Mouse (Mus musculus): ENCODE measurements at regions not wholly inside any gene's neighbourhood (a gene's known extent, or its start where the extent isn't known, plus 50 kb on each side); places are given as distances from the start of the nearest gene placed in this dataset.

DNA sequence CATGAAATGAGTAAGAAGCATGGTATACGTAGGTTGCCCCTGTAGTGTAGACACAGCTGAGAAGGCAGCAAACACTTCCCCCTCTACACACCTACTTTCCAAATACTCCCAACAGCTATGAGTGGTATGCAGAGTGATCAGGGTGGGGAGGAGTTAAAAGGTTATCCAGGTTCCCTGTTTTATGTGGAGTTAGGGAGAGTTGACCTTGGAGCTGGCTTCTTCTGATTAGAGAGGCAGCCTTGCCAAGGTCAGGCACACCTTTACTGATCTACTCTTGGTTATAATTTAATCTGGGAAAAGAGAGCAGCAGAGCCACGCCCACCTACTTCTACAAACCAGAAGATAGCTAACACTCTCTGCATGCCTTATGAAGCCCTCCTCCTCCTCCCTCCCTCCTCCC, 106.7 kb upstream of the Magi1 start:
- Histone ChIP-seq H3K27me3 (no peaks in the 10 kb centered on the region), H3K36me3 (no peaks in the 10 kb centered on the region), H3K4me2 (replicated peaks) (no peak overlapping the region), H3K27ac (no peak overlapping the region), H3K4me3 (replicated peaks) (no peak overlapping the region), H3K9me3 (no peaks in the 10 kb centered on the region), H3K9ac (replicated peaks) (no peak overlapping the region), H3K4me1 (replicated peaks) (no peaks in the 10 kb centered on the region)
- no peak for ATAC-seq
- WGBS: 87% methylated on average over 2 of the region's 2 CpGs

DNA sequence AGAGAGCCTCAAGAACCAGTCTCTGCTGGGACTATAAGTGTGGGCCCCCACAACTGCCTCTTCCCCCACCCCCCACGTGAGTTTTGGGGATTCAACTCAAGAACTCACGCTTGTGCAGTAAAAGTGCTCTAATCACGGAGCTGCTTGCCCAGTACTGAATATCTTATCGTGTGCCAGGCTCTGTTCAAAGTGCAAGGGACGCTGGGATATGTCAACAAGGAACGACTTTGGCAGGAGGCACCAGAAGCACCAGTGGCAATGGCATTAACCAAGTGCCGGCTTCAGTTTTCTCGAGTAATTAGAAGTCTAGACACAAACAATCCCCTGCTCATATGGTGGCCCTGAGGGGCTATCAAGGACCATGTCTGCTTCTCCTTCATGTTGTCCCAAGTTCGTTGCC, 106.0 kb upstream of the Magi1 start:
- Histone ChIP-seq H3K4me1 (replicated peaks) (no peaks in the 10 kb centered on the region), H3K27ac (no peak overlapping the region), H3K4me3 (replicated peaks) (no peak overlapping the region), H3K36me3 (no peaks in the 10 kb centered on the region), H3K9ac (replicated peaks) (no peak overlapping the region), H3K27me3 (no peaks in the 10 kb centered on the region), H3K9me3 (no peaks in the 10 kb centered on the region), H3K4me2 (replicated peaks) (no peak overlapping the region)
- 83% methylated on average over 9 of the region's 9 CpGs for WGBS
- no peak for ATAC-seq

DNA sequence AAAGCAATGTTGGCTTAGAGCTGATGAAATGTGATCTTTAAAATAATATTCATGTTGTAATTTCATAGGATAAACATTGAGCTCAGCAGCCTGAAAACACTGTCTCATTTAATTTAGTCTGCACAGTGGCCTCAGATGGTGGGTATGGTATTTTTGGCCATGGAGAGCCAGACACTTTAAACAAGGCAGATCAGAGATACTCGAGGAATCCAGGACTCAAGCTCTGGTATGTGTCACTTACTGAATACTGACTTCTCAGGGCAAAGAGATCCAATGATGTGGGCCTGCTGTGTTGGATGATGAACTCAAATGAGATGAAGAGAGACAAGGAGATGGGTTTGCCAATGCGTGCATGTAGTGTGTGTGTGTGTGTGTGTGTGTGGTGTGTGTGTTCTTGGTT, 103.9 kb upstream of the Magi1 start:
- Histone ChIP-seq H3K4me1 (replicated peaks) (no peaks in the 10 kb centered on the region), H3K27me3 (no peaks in the 10 kb centered on the region), H3K9me3 (no peaks in the 10 kb centered on the region), H3K27ac (no peak overlapping the region), H3K9ac (replicated peaks) (no peak overlapping the region), H3K36me3 (no peaks in the 10 kb centered on the region), H3K4me2 (replicated peaks) (no peak overlapping the region), H3K4me3 (replicated peaks) (no peak overlapping the region)
- 83% methylated on average over 2 of the region's 2 CpGs for WGBS
- no peak for ATAC-seq

DNA sequence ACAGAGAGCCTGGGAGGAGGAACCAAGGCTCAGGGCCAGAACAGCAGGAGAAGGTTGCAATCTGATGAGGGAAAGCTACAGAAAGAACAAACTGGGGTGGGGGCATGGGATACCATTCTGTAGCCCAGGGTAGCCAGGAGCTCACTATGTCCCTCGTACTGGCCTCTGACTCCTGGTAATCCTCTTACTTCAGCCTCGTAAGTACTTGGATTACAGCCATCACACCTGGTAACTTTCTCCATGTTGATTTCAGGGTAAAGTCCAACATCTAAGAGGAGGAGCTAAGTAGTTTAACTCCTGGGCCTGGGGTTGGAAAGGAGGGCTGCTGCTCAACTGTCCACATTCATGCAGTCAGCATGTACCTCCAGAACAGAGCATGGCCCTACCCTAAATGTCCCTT, 101.8 kb upstream of the Magi1 start:
- no peaks in the 10 kb centered on the region for H3K4me1 ChIP-seq (replicated peaks)
- no peak overlapping the region for H3K9ac ChIP-seq (replicated peaks)
- 54% methylated on average over 2 of the region's 2 CpGs for WGBS
- no peaks in the 10 kb centered on the region for H3K27me3 ChIP-seq
- no peak overlapping the region for H3K4me2 ChIP-seq (replicated peaks)
- ATAC-seq: no peak
- H3K4me3 ChIP-seq (replicated peaks): no peak overlapping the region
- H3K9me3 ChIP-seq: no peaks in the 10 kb centered on the region
- H3K36me3 ChIP-seq: no peaks in the 10 kb centered on the region
- no peak overlapping the region for H3K27ac ChIP-seq

DNA sequence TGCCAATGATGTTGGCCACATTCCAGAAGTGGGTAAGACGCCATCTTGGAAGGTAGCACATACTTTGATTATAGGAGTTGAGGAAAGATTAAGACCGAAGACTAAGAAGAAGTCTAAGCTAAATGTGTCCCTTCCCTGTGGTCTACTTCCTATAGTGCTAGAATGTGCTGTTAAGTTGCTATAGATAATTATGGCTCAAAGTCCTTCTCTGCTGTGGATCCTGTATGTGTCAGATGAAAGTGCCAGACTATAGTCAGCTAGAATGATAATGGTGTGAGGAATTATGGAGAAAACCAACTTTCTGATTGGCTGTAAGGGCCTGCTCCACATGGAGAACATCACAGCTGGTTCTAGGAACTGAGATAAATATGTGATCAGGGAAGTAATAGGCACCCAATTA, 86.3 kb upstream of the Magi1 start:
- Histone ChIP-seq H3K4me3 (replicated peaks) (no peak overlapping the region), H3K36me3 (no peaks in the 10 kb centered on the region), H3K4me1 (replicated peaks) (no peaks in the 10 kb centered on the region), H3K4me2 (replicated peaks) (no peak overlapping the region), H3K27me3 (no peaks in the 10 kb centered on the region), H3K27ac (no peak overlapping the region), H3K9ac (replicated peaks) (no peak overlapping the region), H3K9me3 (no peaks in the 10 kb centered on the region)
- ATAC-seq: no peak
- 89% methylated on average over 2 of the region's 2 CpGs for WGBS

DNA sequence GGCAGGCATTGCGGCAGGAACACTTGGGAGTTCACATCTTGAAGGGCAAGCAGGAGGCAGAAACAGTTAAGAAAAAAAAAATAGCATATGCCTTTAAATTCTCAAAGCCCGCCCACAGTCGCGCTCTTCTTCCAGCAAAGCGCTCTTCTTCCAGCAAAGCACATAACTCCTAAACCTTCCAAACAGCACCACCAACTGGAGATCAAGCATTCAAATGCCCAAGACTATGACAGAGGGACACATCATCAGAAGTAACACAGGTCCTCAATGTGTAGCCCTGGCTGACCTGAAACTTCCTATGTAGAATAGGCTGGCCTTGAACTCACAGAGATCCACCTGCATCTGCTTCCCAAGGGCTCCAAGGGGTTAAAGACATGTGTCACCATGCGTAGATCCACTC, 80.2 kb upstream of the Magi1 start:
- ATAC-seq: no peak
- Histone ChIP-seq H3K4me1 (replicated peaks) (no peaks in the 10 kb centered on the region), H3K9me3 (no peaks in the 10 kb centered on the region), H3K36me3 (no peaks in the 10 kb centered on the region), H3K9ac (replicated peaks) (no peak overlapping the region), H3K27ac (no peak overlapping the region), H3K4me3 (replicated peaks) (no peak overlapping the region), H3K4me2 (replicated peaks) (no peak overlapping the region), H3K27me3 (no peaks in the 10 kb centered on the region)
- 90% methylated on average over 6 of the region's 6 CpGs for WGBS

DNA sequence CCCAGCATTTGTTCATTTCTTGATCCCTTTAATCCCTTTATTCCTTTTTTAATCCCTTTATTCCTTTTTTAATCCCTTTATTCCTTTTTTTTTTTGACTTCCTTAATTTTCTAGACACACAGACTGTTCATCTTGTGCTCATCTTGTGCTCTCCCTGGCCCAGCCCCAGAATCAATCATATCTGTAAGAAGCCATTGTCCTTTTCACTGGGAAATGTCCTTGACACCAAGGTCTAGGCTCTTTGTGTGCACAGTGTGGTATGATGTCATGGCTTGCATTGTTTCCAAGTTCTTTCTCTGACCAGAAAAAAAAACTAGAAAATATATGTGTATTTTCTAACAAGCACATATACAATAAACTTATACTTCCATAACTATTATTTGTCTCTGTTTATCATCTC, 78.9 kb upstream of the Magi1 start:
- no peaks in the 10 kb centered on the region for H3K4me1 ChIP-seq (replicated peaks)
- no peak overlapping the region for H3K4me2 ChIP-seq (replicated peaks)
- no peak overlapping the region for H3K9ac ChIP-seq (replicated peaks)
- ATAC-seq: no peak
- H3K27me3 ChIP-seq: no peaks in the 10 kb centered on the region
- H3K9me3 ChIP-seq: no peaks in the 10 kb centered on the region
- H3K27ac ChIP-seq: no peak overlapping the region
- H3K4me3 ChIP-seq (replicated peaks): no peak overlapping the region
- no peaks in the 10 kb centered on the region for H3K36me3 ChIP-seq

DNA sequence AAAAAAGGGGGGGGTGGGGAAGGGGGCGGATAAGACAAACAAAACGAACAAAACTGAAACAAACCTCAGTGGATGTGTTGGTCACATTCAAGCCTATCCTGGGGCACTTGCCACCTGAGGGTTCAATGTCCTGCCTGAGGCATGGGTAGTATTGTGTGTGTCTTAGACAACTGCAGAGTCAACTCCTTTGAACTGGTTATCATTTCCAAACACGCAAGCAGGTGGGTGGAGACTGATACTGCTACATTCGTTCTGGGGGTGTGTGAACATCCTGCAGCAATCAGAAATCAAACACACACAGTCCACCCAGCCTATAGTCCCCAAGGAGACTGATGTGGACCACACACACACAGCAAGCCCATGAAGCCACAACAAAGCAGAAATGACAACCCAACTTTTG, 73.9 kb upstream of the Magi1 start:
- H3K4me3 ChIP-seq (replicated peaks): no peak overlapping the region
- no peaks in the 10 kb centered on the region for H3K27me3 ChIP-seq
- no peaks in the 10 kb centered on the region for H3K36me3 ChIP-seq
- H3K4me2 ChIP-seq (replicated peaks): no peak overlapping the region
- no peak overlapping the region for H3K9ac ChIP-seq (replicated peaks)
- no peaks in the 10 kb centered on the region for H3K4me1 ChIP-seq (replicated peaks)
- H3K27ac ChIP-seq: no peak overlapping the region
- WGBS: 77% methylated on average over 4 of the region's 4 CpGs
- no peak for ATAC-seq
- no peaks in the 10 kb centered on the region for H3K9me3 ChIP-seq

DNA sequence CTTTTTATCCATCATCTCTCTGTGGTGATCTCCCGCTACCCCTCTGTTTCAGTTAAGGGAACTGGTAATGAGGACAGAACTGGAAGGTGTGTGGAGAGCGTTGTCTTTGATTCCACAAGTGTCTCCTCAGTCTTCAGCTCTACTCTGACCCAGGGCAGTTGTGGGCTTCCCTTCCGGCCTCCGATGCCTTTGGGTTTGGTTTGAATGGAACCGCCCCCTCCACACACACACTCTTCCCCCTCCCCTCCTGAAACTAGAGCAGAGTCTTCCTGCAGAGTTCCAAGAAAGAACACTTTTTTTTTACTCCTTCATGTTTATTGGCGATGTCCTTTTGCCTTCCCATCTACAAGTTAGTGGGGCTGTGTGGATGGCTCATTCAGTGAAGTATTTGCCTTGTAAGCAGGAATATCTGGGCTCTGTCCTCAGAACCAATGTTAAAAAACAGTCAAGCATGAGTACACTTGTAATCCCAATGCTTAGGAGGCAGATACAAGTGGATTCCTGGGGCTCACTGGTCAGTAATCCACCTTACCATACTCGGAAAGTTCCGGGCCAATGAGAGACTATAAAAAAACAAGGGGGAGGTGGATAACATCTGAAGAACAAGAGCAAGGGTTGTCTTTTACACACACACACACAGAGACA, 70.9 kb upstream of the Magi1 start:
- Histone ChIP-seq H3K4me3 (replicated peaks) (no peak overlapping the region), H3K27me3 (no peaks in the 10 kb centered on the region), H3K9me3 (no peaks in the 10 kb centered on the region), H3K9ac (replicated peaks) (no peak overlapping the region), H3K4me1 (replicated peaks) (no peaks in the 10 kb centered on the region), H3K27ac (no peak overlapping the region), H3K4me2 (replicated peaks) (no peak overlapping the region), H3K36me3 (no peaks in the 10 kb centered on the region)
- 41% methylated on average over 8 of the region's 8 CpGs for WGBS
- no peak for ATAC-seq

DNA sequence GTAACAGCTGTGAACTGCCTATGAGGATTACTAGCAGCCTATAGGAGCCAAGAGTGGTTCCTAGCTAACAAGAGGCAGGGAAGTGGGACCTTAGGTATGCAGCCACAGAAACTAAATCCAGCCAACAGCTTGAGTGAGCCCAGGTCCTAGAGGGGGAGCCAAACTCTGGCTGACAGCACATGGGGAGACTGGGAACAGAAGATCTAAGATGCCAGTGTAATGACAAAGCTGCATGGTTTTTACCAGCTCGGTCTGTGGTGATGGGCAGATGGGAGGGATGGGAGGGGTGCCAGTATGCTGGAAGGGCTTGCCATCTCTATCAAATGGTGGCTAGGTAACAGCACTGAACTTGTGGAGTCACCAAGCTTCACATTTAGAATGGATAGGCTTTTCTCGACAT, 60.6 kb upstream of the Magi1 start:
- no peak for ATAC-seq
- no peaks in the 10 kb centered on the region for H3K27me3 ChIP-seq
- H3K4me2 ChIP-seq (replicated peaks): no peak overlapping the region
- no peak overlapping the region for H3K9ac ChIP-seq (replicated peaks)
- WGBS: 80% methylated on average over 2 of the region's 2 CpGs
- H3K9me3 ChIP-seq: no peaks in the 10 kb centered on the region
- no peak overlapping the region for H3K27ac ChIP-seq
- H3K4me1 ChIP-seq (replicated peaks): no peaks in the 10 kb centered on the region
- no peak overlapping the region for H3K4me3 ChIP-seq (replicated peaks)
- no peaks in the 10 kb centered on the region for H3K36me3 ChIP-seq

DNA sequence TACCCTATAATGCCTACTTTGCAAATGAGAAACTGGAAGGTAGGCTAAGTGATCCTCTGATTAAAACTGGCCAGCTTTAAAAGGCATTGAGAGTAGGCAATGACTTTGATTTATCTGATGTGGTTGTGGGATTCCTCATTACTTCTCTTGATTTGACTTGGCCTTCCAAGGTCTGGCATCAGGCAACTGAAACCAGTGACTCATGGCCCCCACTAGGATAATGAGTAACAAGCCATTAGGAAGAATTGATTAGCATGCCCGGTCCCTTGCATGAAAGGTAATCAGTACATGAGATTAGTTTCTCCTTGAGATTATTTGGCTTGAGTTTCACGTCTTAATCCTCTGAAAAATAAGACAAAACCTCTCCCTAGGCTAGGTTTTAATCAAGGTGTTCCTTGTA, 56.8 kb upstream of the Magi1 start:
- WGBS: 62% methylated on average over 2 of the region's 2 CpGs
- no peak overlapping the region for H3K9ac ChIP-seq (replicated peaks)
- ATAC-seq: no peak
- no peak overlapping the region for H3K4me2 ChIP-seq (replicated peaks)
- no peaks in the 10 kb centered on the region for H3K27me3 ChIP-seq
- H3K27ac ChIP-seq: no peak overlapping the region
- no peaks in the 10 kb centered on the region for H3K9me3 ChIP-seq
- H3K4me3 ChIP-seq (replicated peaks): no peak overlapping the region
- no peaks in the 10 kb centered on the region for H3K36me3 ChIP-seq
- H3K4me1 ChIP-seq (replicated peaks): no peaks in the 10 kb centered on the region

DNA sequence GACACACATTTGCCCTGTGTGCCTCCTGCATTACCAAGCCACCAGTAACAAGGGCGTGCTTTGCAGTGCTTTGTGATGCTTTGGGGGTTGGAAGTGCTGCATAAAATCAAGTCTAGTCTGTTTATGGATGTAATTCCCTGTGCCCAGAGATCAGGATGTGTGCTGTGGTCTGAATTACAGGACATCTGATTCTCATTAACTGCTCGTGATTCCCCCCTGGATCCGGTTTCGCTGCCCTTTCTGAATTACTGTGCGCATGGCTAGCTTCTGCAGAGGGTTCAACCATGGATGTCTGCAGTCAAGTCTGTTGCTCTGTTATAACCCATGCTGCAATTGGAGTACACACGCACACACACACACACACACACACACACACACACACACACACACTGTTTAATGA, 52.5 kb upstream of the Magi1 start:
- no peaks in the 10 kb centered on the region for H3K9me3 ChIP-seq
- H3K4me2 ChIP-seq (replicated peaks): no peak overlapping the region
- WGBS: 68% methylated on average over 6 of the region's 6 CpGs
- no peak for ATAC-seq
- no peaks in the 10 kb centered on the region for H3K27me3 ChIP-seq
- H3K4me1 ChIP-seq (replicated peaks): no peaks in the 10 kb centered on the region
- no peak overlapping the region for H3K4me3 ChIP-seq (replicated peaks)
- H3K27ac ChIP-seq: no peak overlapping the region
- H3K36me3 ChIP-seq: no peaks in the 10 kb centered on the region
- no peak overlapping the region for H3K9ac ChIP-seq (replicated peaks)
